Mouse (Mus musculus) inflammation-experienced regulatory T-cells, adult 16 weeks (primary cell): ENCODE data around the gene Ino80e. TPM values are rescaled to one million over a fixed set of nuclear protein-coding genes. Genes with fewer than 3 reads are reported as not detected.

Source experiments
- polyA plus RNA-seq: library from polyadenylated mRNA; unstranded; fragments of 100-300 nt; shearing (Covaris generic); gene quantifications from one replicate; pipeline ENCODE4 v1.2.1, GENCODE M21; 2017

Gene Ino80e
- 103 TPM for polyA plus RNA-seq

GRCm38 (mm10) chr7:126862147-126862784, at the start of gene Ino80e:
Ino80e (minus strand) TSS chr7:126862377.

GRCm38 (mm10) chr7:126884286-126885164, 22.3 kb upstream of the Ino80e start, which contains the start of gene Taok2:
Taok2 (minus strand) TSS chr7:126884703.

DNA sequence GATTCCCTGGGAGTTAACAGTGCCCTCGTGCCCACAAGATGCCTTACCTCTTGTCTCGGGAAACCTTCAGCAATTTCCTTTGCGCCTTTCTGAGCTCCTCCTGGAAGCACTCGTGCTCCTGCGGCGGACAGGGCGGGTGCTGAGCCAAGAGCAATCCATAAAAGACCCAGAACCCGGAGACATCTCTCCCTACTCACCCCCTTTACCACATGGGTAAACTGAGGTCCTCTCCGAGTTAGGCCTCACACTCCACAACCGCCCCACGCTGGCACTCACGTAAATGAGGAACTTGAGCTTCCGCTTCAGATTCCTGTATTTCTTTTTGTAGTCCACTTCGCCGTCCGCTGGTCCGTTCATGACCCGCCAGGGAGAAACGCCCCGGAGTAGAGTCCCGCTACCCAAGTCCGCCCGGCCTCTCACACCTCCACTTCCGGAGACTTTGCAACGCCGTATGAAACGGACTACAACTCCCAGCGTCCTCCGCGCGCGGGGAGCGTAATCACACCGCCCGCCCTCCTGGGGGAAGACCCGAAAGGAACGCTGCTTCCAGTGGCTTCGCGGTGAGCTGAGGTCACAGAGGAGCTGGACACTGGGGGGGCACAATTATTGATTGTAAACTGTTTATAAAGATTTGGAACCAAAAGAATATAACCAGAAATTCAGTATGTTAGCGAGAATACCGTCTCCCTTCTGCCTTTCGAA, 597 bp downstream of the Ino80e start, which contains the start of gene Hirip3:
Hirip3 (plus strand) TSS at position 544 of the 702 bp plus-strand sequence.

GRCm38 (mm10) chr7:126847116-126847420, 15.1 kb downstream of the Ino80e start, which contains the start of gene Doc2a:
Doc2a (plus strand) TSS chr7:126847416.

GRCm38 (mm10) chr7:126831539-126831938, 30.6 kb downstream of the Ino80e start, which contains the start of gene 4930451I11Rik:
4930451I11Rik (minus strand) TSS chr7:126831639.

Other genes starting within 250 kb of the Ino80e start
- not detected for gene Nupr1, start 231.5 kb downstream of the Ino80e start, polyA plus RNA-seq
- 107 TPM for gene Sgf29, start 213.1 kb downstream of the Ino80e start, polyA plus RNA-seq
- 1.3 TPM for gene Sult1a1, start 185.9 kb downstream of the Ino80e start, polyA plus RNA-seq
- 125 TPM for gene Bola2, start 167.0 kb downstream of the Ino80e start, polyA plus RNA-seq
- gene Slx1b, start 166.6 kb downstream of the Ino80e start, polyA plus RNA-seq, result 10.3 TPM
- 3,429 TPM for gene Coro1a, start 154.6 kb downstream of the Ino80e start, polyA plus RNA-seq
- 33.0 TPM for gene Mapk3, start 102.8 kb downstream of the Ino80e start, polyA plus RNA-seq
- gene Gdpd3, start 96.0 kb downstream of the Ino80e start, polyA plus RNA-seq, result 1.9 TPM
- gene Ypel3, start 85.4 kb downstream of the Ino80e start, polyA plus RNA-seq, result 379 TPM
- gene Tbx6, start 80.9 kb downstream of the Ino80e start, polyA plus RNA-seq, result 4.7 TPM
- 458 TPM for gene Ppp4c, start 69.9 kb downstream of the Ino80e start, polyA plus RNA-seq
- gene Fam57b, start 64.7 kb downstream of the Ino80e start, polyA plus RNA-seq, result not detected
- not detected for gene 4930451I11Rik, start 30.7 kb downstream of the Ino80e start, polyA plus RNA-seq
- gene Doc2a, start 15.0 kb downstream of the Ino80e start, polyA plus RNA-seq, result not detected
- 18.3 TPM for gene Hirip3, start 405 bp downstream of the Ino80e start, polyA plus RNA-seq
- gene Taok2, start 22.3 kb upstream of the Ino80e start, polyA plus RNA-seq, result 71.5 TPM
- gene Tmem219, start 60.5 kb upstream of the Ino80e start, polyA plus RNA-seq, result 50.5 TPM
- 12.3 TPM for gene Kctd13, start 66.5 kb upstream of the Ino80e start, polyA plus RNA-seq
- not detected for gene Asphd1, start 87.2 kb upstream of the Ino80e start, polyA plus RNA-seq
- gene Sez6l2, start 88.2 kb upstream of the Ino80e start, polyA plus RNA-seq, result 0.65 TPM
- gene Cdipt, start 113.5 kb upstream of the Ino80e start, polyA plus RNA-seq, result 358 TPM
- gene Cdiptos, start 113.7 kb upstream of the Ino80e start, polyA plus RNA-seq, result 3.1 TPM
- gene Mvp, start 152.2 kb upstream of the Ino80e start, polyA plus RNA-seq, result 61.2 TPM
- gene Pagr1b, start 154.1 kb upstream of the Ino80e start, polyA plus RNA-seq, result 1.2 TPM
- 166 TPM for gene Pagr1a, start 155.0 kb upstream of the Ino80e start, polyA plus RNA-seq
- 47.3 TPM for gene Gm42742, start 158.7 kb upstream of the Ino80e start, polyA plus RNA-seq
- gene Prrt2, start 158.8 kb upstream of the Ino80e start, polyA plus RNA-seq, result 27.4 TPM
- gene Maz, start 164.7 kb upstream of the Ino80e start, polyA plus RNA-seq, result 27.5 TPM
- gene Kif22, start 180.1 kb upstream of the Ino80e start, polyA plus RNA-seq, result 16.5 TPM
- gene Zg16, start 225.0 kb upstream of the Ino80e start, polyA plus RNA-seq, result not detected
- gene AI467606, start 229.0 kb upstream of the Ino80e start, polyA plus RNA-seq, result 449 TPM